In the genomic region with DNA sequence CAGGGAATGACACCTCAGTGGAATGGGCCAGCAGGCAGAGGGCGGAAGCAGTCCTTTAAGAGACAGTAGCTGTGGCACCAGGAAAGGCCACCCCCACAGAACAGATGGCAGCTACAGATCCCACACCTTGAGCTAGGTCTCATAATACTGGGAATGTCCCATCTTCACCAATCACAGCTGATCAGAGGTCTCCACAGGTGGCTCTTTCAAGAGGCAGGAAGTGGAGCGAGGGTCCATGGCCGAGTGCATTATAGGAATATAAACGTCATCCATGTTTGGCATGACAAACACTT, we compare ENCODE assay signal across 13 mouse cellular contexts. TPM values are rescaled to one million over a fixed set of nuclear protein-coding genes. Genes with fewer than 3 reads are reported as not detected.
DNase-seq lines count a peak whose midpoint lies in the region; ATAC-seq lines count a peak whose summit lies in the region.
"Had no signal": no experiment of that assay in that cellular context is flagged by ENCODE, and none has a peak within 500 bp of the region (broad histone marks: within the 10 kb centered on the region; RNA-seq: fewer than 3 reads in every experiment).

No protein-coding gene starts in this region.

- no peaks in the 10 kb centered on the region for H3K9me3 ChIP-seq in hindbrain, embryonic 10.5 days
- no peaks in the 10 kb centered on the region for H3K9me3 ChIP-seq in hindbrain, embryonic 11.5 days (ENCODE audit: control insufficient read depth, low read length)
- H3K9me3 ChIP-seq in midbrain, embryonic 10.5 days (replicated peaks): no peaks in the 10 kb centered on the region
- H3K9me3 ChIP-seq in midbrain, embryonic 16.5 days (replicated peaks; ENCODE audit: control insufficient read depth, low read length, poor library complexity, severe bottlenecking): no peaks in the 10 kb centered on the region

- H3K4me2 ChIP-seq in hindbrain, embryonic 11.5 days (replicated peaks; ENCODE audit: low read depth, low read length): no peak overlapping the region
- H3K4me2 ChIP-seq in midbrain, embryonic 16.5 days (ENCODE audit: low read length): no peak overlapping the region

- peaks cover 24% of the 10 kb centered on the region for H3K4me1 ChIP-seq in hindbrain, embryonic 10.5 days (replicated peaks)
- no peaks in the 10 kb centered on the region for H3K4me1 ChIP-seq in hindbrain, embryonic 11.5 days (replicated peaks; ENCODE audit: control insufficient read depth, insufficient read depth, low read length)
- H3K4me1 ChIP-seq in midbrain, embryonic 10.5 days: peaks cover 30% of the 10 kb centered on the region
- peaks cover 6% of the 10 kb centered on the region for H3K4me1 ChIP-seq in midbrain, embryonic 16.5 days (ENCODE audit: control insufficient read depth, insufficient read depth, low read length)

- intact Hi-C loops in left cerebral cortex, postnatal 14 days (cut with DNase I): loop anchor here (5.0 kb wide), 2 partner anchors 109 to 124 kb away; a partner anchor contains a TSS

- WGBS in hindbrain, embryonic 10.5 days: 85% methylated on average over 4 of the region's 4 CpGs
- WGBS in hindbrain, embryonic 11.5 days: 79% methylated on average over 4 of the region's 4 CpGs
- 84% methylated on average over 4 of the region's 4 CpGs for WGBS in midbrain, embryonic 10.5 days
- 80% methylated on average over 4 of the region's 4 CpGs for WGBS in midbrain, embryonic 16.5 days

- no peak overlapping the region for H3K9ac ChIP-seq in hindbrain, embryonic 11.5 days (ENCODE audit: low read depth, low read length)
- no peak overlapping the region for H3K9ac ChIP-seq in midbrain, embryonic 16.5 days (ENCODE audit: low read depth, low read length)

- DNase-seq in hindbrain, embryonic 10.5 days (ENCODE audit: low spot score): no peak
- no peak for DNase-seq in hindbrain, embryonic 11.5 days (ENCODE audit: low spot score)
- DNase-seq in midbrain, embryonic 10.5 days (ENCODE audit: low spot score): no peak
- DNase-seq in left cerebral cortex, postnatal 14 days (ENCODE audit: low spot score in 2 of 2): peak; percentile 37 to 62
- peak; percentile 60 for DNase-seq in right cerebral cortex, postnatal 25 days
- DNase-seq in c-Kit-positive CD71-positive TER-119-positive erythroid progenitor cells, embryonic 14.5 days (ENCODE audit: low spot score): no peak
- DNase-seq in testis, postnatal 10 days (ENCODE audit: low spot score): no peak
- DNase-seq: gastrocnemius, postnatal 36 days; heart, postnatal 4 days; kidney, postnatal 14 days; thymus, postnatal 25 days had no signal

- ATAC-seq in hindbrain, embryonic 11.5 days (ENCODE audit: low FRiP score): no peak
- no peak for ATAC-seq in midbrain, embryonic 16.5 days

- H3K36me3 ChIP-seq in hindbrain, embryonic 10.5 days: peaks cover 9% of the 10 kb centered on the region; the same call in 1 of the 2 replicates
- H3K36me3 ChIP-seq in hindbrain, embryonic 11.5 days (ENCODE audit: control insufficient read depth, insufficient read depth, low read length): no peaks in the 10 kb centered on the region
- peaks cover 3% of the 10 kb centered on the region for H3K36me3 ChIP-seq in midbrain, embryonic 10.5 days
- H3K36me3 ChIP-seq in midbrain, embryonic 16.5 days (ENCODE audit: control insufficient read depth, insufficient read depth, low read length): peaks cover 8% of the 10 kb centered on the region; the same call in 1 of the 2 replicates

- 0 out of 2 replicates have a peak overlapping the region, but pooled peaks have one; percentile 4 for H3K27ac ChIP-seq in hindbrain, embryonic 10.5 days
- no peak overlapping the region for H3K27ac ChIP-seq in hindbrain, embryonic 11.5 days (ENCODE audit: low read depth, low read length)
- H3K27ac ChIP-seq in midbrain, embryonic 10.5 days (replicated peaks): peak overlapping the region; percentile 100; the same call in 1 of the 2 replicates
- H3K27ac ChIP-seq in midbrain, embryonic 16.5 days (ENCODE audit: low read length): no peak overlapping the region
- H3K27ac ChIP-seq: macrophage had no signal

- H3K4me3 ChIP-seq in hindbrain, embryonic 10.5 days: no peak overlapping the region
- no peak overlapping the region for H3K4me3 ChIP-seq in hindbrain, embryonic 11.5 days (ENCODE audit: low read depth, low read length)
- no peak overlapping the region for H3K4me3 ChIP-seq in midbrain, embryonic 10.5 days
- no peak overlapping the region for H3K4me3 ChIP-seq in midbrain, embryonic 16.5 days (ENCODE audit: low read depth, low read length)

- H3K27me3 ChIP-seq in hindbrain, embryonic 10.5 days (ENCODE audit: insufficient read depth, poor library complexity, severe bottlenecking): no peaks in the 10 kb centered on the region
- H3K27me3 ChIP-seq in hindbrain, embryonic 11.5 days (ENCODE audit: control insufficient read depth, insufficient read depth, low read length): no peaks in the 10 kb centered on the region
- no peaks in the 10 kb centered on the region for H3K27me3 ChIP-seq in midbrain, embryonic 10.5 days (ENCODE audit: low read depth, poor library complexity, severe bottlenecking)
- H3K27me3 ChIP-seq in midbrain, embryonic 16.5 days (ENCODE audit: control insufficient read depth, insufficient read depth, low read depth, low read length): no peaks in the 10 kb centered on the region

RNA-seq across cellular contexts. Expression of a gene that starts 15.7 kb away (rescaled TPM):
- 6.3 and 7.1 TPM in 2 replicates for polyA plus RNA-seq in hindbrain, embryonic 10.5 days (2016; fragmentation: Nextera tagmentation; extraction: Ambion mirVana)
- polyA plus RNA-seq in hindbrain, embryonic 11.5 days (2014; fragmentation: Nextera tagmentation; extraction: Ambion mirVana): 5.5 and 6.2 TPM in 2 replicates
- polyA plus RNA-seq in midbrain, embryonic 10.5 days (2016; fragmentation: Nextera tagmentation; extraction: Ambion mirVana): 5.0 and 5.2 TPM in 2 replicates
- polyA plus RNA-seq in midbrain, embryonic 16.5 days (2015; fragmentation: Nextera tagmentation; extraction: Ambion mirVana): 4.8 and 5.9 TPM in 2 replicates
- total RNA-seq in left cerebral cortex, postnatal 14 days (2021): 1 to 10 TPM; 6.7 to 8.7 TPM

Comparison
In these comparisons a context has a peak if more than half of its experiments do, and no peak if none do; other contexts are left out.
1. H3K27ac ChIP-seq: peak in hindbrain, embryonic 10.5 days (single experiment) and midbrain, embryonic 10.5 days (single experiment); none in hindbrain, embryonic 11.5 days (single experiment) and midbrain, embryonic 16.5 days (single experiment).
2. DNase-seq: peak in left cerebral cortex, postnatal 14 days (2 of 2) and right cerebral cortex, postnatal 25 days (single experiment); none in hindbrain, embryonic 10.5 days (single experiment), hindbrain, embryonic 11.5 days (single experiment), midbrain, embryonic 10.5 days (single experiment), c-Kit-positive CD71-positive TER-119-positive erythroid progenitor cells, embryonic 14.5 days (single experiment) and testis, postnatal 10 days (single experiment).